Mouse (Mus musculus) forelimb bud, embryonic 11.5 days (tissue): ENCODE data around the gene Uqcc3.
"Not testable (repeated sequence)": the region's sequence is repeated elsewhere in the genome, so short reads cannot be mapped to it uniquely, and the experiment has no call there.

ENCODE experiments used
- DNase-seq: peaks from one replicate; pipeline ENCODE4 v3.0.0-alpha.2; 2012; ENCODE audit warnings: low read depth, low spot score

Uqcc3 gene

DNA sequence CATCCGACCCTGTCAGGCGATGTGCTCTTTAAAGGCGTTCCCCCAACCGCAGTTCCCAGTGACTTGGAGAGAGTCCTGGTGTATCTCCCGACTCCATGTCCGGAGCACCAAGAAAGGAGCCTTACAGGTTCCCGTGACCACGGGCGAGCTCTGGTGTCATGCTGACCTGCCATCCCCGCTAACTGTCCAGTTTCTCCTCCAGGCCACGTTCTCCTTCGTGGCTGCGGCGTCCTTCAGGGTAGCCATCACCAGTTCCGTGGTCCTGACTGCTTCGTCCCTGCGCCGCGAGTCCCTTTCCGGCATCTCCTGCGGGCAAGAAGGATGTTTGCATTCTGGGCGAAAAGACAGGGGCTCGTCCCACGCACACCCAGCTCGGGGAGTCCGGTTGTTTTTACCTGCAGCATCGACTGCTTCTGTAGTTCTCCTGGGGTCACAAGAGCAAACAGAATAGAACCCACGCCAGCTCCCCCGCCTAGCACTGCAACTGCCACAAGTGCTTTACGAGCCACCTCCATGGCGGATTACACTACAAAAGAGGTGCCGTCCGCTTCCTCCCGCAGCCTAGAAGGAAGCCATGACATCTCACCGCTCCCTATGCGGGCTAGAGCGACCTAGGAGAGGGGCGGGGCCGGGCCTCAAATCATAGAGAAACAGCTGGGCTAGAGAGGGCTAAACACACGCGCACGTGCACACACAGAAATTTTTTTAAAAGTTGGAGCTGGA, at the start of gene Uqcc3:
TSS of gene Uqcc3 (minus strand) at position 613 of the 723 bp plus-strand sequence.
- peak; percentile 70 for DNase-seq

- DNase-seq: no peak
Measured at GRCm38 (mm10) chr19:8930117-8930516, 49.4 kb upstream of the Uqcc3 start.

DNA sequence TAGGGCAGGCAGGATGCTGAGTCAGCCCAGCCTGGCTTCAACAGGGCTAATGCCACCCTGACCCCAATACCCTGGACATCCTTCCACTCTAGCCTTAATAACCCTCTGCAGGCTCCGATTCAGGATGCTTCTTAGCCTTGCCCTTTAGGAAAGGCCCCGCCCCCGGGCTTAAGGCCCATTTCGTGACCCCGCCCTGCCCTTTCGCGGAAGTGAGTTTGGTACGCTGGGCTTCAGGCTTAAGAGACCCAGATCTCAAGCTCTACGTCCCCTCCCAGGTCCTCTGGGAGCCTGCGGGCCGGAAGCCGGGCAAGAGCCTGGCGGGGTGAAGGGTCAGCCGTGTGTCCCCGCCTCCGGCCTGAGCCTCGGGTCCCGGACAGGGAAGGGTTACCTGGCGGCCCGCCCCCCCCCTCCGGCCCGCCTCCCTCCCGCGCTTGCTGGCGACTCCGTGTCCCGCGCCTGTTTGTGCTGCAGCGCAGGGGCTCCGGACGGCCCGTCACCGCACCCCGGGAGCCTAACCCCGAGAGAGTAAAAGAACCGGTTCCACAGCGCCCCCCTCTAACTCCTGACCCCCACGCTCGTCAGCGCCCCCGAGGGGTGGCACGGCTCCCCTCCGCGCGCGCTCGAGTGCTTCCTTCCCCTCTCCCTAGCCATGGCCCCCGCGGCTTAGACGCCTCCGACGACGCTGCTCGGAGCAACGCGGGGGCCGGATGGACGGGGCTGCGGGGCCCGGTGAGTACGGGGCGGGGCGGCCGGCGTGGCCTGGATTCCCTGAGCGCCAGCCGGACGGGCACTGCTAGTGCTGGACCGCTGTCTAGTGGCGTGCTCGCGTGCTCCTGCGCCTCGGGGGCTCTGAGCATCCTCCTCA, 48.7 kb upstream of the Uqcc3 start, which contains the start of the genes Rom1 and Eml3:
TSS of gene Rom1 (minus strand) at position 133 of the 865 bp plus-strand sequence.
TSS of gene Eml3 (plus strand) at position 329 of the 865 bp plus-strand sequence.
- peak; percentile 67 for DNase-seq

DNA sequence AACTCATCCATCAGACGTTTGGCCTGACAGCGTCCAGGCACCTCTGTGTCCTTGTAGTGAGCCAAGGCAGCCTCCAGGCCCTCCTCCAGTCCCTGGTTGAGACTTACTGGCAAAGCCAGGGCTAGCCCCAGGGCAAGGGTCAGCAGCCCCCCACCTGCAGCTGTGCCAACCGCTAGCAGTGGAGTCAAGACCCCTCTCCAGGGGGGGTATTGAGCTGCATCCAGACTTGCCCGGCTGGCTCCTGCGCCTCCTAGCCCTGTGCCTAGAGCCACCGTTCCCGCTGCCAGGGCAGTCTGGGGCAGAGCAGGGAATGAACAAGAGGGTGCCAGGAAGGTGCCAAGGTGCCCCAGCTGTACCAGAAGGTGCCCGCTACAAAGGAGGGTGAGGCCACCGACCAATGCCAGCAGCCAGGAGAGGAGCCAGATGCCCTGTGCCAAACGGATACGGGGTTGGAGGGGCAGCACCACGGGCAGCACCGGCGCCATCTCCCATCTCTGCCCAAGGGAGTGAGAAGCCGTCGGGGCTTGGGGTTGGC, 48.0 kb upstream of the Uqcc3 start:
- no peak for DNase-seq

- no peak for DNase-seq
Measured at GRCm38 (mm10) chr19:8927891-8928525, 47.3 kb upstream of the Uqcc3 start.

GRCm38 (mm10) chr19:8926766-8927165, 46.0 kb upstream of the Uqcc3 start:
- DNase-seq: no peak

- no peak for DNase-seq
Measured at GRCm38 (mm10) chr19:8921741-8922140, 41.0 kb upstream of the Uqcc3 start.

DNA sequence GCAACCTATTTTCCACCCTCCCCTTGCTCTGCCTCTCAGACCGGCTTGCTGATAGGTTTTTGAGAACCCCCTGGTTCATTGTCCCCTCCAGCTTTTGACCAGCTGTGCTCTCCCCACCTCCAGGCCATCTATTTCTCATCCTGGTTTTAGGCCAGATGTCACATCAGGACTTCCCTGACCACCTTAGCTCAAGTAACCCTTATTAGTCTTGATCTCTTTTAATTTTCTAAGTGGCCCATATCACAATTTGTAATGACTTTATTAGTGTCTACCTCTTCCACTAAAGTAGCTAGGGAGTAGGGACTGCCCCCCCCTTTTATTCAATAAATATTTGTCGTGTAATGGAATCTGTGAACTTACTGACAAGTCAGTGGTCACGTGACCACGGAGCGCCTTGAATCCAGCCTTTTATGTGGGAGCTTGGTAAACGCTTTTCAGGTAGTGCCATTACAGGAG, 40.1 kb upstream of the Uqcc3 start:
- no peak for DNase-seq

DNA sequence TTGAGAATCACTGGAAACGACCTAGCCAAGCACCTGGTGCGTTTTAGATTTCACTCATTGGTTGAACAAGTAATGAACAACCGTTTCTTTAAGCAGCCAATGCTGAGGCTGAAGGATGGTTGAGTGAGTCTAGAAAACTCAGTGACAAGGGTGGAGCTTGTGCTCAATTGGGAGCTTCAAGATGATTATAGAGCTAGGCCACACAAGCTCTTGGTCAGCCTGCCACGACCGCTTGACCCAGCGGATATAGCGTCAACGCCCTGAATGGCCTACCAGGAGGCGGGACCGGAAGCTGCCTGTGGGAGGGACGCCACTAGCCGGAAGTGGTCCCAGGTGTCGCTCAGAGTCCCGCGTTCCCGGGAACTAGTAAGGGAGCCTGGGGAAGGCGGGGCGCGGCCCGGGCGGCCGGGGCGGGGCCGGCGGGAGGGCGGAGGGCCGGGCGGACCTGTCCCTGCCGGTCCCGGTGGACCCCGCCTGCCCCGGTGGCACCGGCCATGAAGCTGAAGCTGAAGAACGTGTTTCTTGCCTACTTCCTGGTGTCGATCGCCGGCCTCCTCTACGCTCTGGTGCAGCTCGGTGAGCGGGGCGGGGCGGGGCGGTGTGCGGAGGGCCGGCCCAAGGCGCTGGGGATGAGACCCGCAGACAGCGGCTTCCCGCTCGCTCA, 39.5 kb upstream of the Uqcc3 start, which contains the start of gene B3gat3:
TSS of gene B3gat3 (plus strand) at position 302 of the 664 bp plus-strand sequence.
- peak; percentile 89 for DNase-seq

- no peak for DNase-seq
Measured at GRCm38 (mm10) chr19:8919684-8920072, 39.0 kb upstream of the Uqcc3 start.

DNA sequence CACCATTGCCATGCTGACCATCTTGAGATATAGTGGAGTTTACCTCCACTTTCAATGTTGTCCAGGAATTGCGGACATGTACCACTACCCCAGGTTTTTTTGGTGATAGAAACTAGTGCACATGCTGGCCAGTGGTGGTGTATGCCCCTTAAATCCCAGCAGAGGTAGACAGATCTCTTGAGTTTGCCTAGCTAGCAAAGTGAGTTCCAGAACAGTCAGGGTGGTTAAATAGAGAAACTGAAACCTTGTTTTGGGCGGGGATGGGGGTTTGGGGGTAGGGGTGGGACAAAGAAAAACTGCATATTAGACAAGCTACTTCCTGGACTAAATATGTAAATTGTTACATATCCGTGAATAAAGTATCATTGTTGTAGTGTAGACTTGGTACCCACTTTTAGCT, 38.3 kb upstream of the Uqcc3 start:
- no peak for DNase-seq

- DNase-seq: no peak
Measured at GRCm38 (mm10) chr19:8914212-8914611, 33.5 kb upstream of the Uqcc3 start.

GRCm38 (mm10) chr19:8911810-8912209, 31.1 kb upstream of the Uqcc3 start:
- DNase-seq: no peak

GRCm38 (mm10) chr19:8908531-8908930, 27.8 kb upstream of the Uqcc3 start:
- DNase-seq: no peak

DNA sequence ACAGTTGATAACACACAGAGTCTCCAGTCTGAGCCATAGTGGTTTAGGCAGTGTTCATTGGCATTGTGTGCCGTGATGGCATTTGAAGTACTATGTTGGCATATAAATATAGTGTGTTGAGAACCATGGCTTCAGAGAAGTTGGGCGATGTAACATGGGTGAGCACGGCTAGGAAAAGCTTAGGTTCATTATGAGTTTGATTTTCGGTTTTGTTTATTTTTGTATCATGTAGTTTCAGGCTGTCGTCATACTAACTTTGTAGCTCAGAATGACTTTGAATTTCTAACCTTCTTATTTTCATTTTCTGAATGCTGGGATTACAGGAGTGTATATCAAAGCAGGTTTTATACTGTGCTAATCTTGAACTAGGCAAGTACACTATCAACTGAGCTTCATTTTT, 22.7 kb upstream of the Uqcc3 start:
- no peak for DNase-seq

DNA sequence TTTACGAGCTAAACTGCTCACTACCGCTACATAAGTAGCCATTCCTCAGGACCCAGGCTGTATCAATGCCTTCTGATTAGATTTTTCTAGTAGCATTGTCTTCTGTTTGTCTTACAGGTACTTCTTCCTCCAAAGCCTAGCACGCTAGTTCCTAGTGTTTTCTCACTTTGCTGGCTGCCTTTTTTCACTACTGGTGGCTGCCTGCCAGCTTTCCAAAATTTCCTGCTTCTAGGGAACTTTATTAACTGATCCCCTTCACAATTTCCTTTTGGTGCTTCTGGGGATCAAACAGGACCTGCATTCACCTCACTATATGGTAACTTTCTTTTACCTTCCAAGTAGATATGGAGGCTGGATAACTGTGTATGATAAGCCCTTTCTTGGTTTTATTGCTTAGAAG, 18.4 kb upstream of the Uqcc3 start:
- no peak for DNase-seq

DNA sequence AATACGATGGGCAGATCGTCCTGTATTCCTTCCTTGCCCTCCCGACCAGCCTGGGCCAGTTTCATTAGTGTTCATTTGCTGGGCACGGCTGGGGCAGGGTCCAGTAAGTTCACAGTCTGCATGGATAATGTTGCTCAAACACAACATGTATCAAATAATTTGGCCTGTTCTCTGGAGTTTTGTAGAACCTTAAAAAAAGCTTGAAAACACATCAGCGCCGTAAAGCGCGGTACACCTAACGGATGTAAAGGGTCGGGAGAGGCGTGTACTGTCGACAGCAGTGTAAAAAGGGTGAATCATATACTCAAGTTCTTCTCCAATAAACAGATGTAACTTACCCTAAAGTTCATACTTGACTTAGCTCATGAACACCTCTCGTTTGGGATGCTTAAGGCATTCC, 17.9 kb upstream of the Uqcc3 start:
- DNase-seq: no peak

GRCm38 (mm10) chr19:8897865-8898495, 17.3 kb upstream of the Uqcc3 start, which contains the start of gene Ganab:
Gene Ganab (plus strand): TSS chr19:8898071.
- peak; percentile 96 for DNase-seq

GRCm38 (mm10) chr19:8897211-8897864, 16.6 kb upstream of the Uqcc3 start:
- DNase-seq: not testable (repeated sequence)

DNA sequence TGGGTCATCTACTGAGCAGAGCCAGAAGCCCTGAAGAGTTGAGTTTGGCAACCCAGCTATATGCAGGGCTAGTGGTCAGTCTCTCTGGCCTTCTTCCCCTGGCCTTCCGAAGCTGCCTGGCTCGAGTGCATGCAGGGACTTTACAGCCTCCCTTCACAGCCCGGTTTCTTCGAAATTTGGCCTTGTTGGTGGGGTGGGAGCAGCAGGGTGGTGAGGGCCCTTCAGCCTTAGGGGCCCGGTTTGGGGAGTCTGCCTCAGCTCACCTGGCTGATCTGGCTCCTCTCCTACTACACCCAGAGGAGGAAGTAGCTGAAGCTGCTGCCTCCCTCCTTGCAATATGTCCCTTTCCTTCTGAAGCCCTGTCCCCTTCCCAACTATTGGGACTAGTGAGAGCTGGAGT, 15.5 kb upstream of the Uqcc3 start:
- DNase-seq: not testable (repeated sequence)
